Mouse (Mus musculus) olfactory bulb, adult 2 months (tissue): ENCODE data around the gene Dip2c.

Experiments used
- CTCF ChIP-seq: fragments of 200-500 bp; IDR thresholded peaks from 2 replicates; pipeline ENCODE4 v1.5.1; 2012; ENCODE audit warnings: low read depth, mild to moderate bottlenecking, low read length, moderate library complexity; ENCODE audit not compliant: insufficient read depth
- POLR2A ChIP-seq: fragments of 200-500 bp; IDR thresholded peaks from 2 replicates; pipeline ENCODE4 v1.6.1; 2012; ENCODE audit warnings: mild to moderate bottlenecking, low read depth, low read length, moderate library complexity; ENCODE audit not compliant: insufficient read depth

GRCm38 (mm10) chr13:9308863-9309262 is 32.5 kb downstream of the Dip2c start:
- TF ChIP-seq CTCF = no peak
- TF ChIP-seq POLR2A = no peak
